Comparison of ENCODE assay signal across 9 mouse cellular contexts in genomic region chr13:59365460-59365859, GRCm38 (mm10).
DNase-seq lines count a peak whose midpoint lies in the region; ATAC-seq lines count a peak whose summit lies in the region.
"Had no signal": no experiment of that assay in that cellular context is flagged by ENCODE, and none has a peak within 500 bp of the region (broad histone marks: within the 10 kb centered on the region; RNA-seq: fewer than 3 reads in every experiment).

No protein-coding gene starts in this region.

- H3K27ac ChIP-seq in kidney, embryonic 14.5 days (ENCODE audit: low read depth, low read length), result no peak overlapping the region
- no peak overlapping the region for H3K27ac ChIP-seq in limb, embryonic 11.5 days (replicated peaks; ENCODE audit: low read depth, low read length)
- H3K27ac ChIP-seq: embryonic facial prominence, embryonic 13.5 days had no signal

- 0 out of 2 replicates have a peak, but pooled peaks have one; percentile 43 for ATAC-seq in kidney, embryonic 14.5 days (ENCODE audit: low FRiP score, low TSS enrichment)
- ATAC-seq in limb, embryonic 11.5 days (ENCODE audit: insufficient number of reproducible peaks, low FRiP score, low TSS enrichment, low read depth), result no peak

- no peaks in the 10 kb centered on the region for H3K36me3 ChIP-seq in kidney, embryonic 14.5 days (ENCODE audit: control insufficient read depth, insufficient read depth, low read length)
- no peaks in the 10 kb centered on the region for H3K36me3 ChIP-seq in limb, embryonic 11.5 days (ENCODE audit: control insufficient read depth, insufficient read depth, low read length)
- H3K36me3 ChIP-seq: embryonic facial prominence, embryonic 13.5 days had no signal

- H3K9me3 ChIP-seq in kidney, embryonic 14.5 days (ENCODE audit: control insufficient read depth, low read length), result no peaks in the 10 kb centered on the region
- no peaks in the 10 kb centered on the region for H3K9me3 ChIP-seq in limb, embryonic 11.5 days (ENCODE audit: control insufficient read depth, low read length)
- H3K9me3 ChIP-seq: embryonic facial prominence, embryonic 13.5 days had no signal

- H3K9ac ChIP-seq in kidney, embryonic 14.5 days (ENCODE audit: low read depth, low read length), result no peak overlapping the region
- no peak overlapping the region for H3K9ac ChIP-seq in limb, embryonic 11.5 days (ENCODE audit: low read length)
- H3K9ac ChIP-seq: embryonic facial prominence, embryonic 13.5 days had no signal

- H3K4me1 ChIP-seq in kidney, embryonic 14.5 days (ENCODE audit: control insufficient read depth, insufficient read depth, low read length), result peaks cover 10% of the 10 kb centered on the region; the same call in 1 of the 2 replicates
- no peaks in the 10 kb centered on the region; the same call in 1 of the 2 replicates for H3K4me1 ChIP-seq in limb, embryonic 11.5 days (ENCODE audit: control insufficient read depth, insufficient read depth, low read length)

- no peaks in the 10 kb centered on the region for H3K27me3 ChIP-seq in kidney, embryonic 14.5 days (ENCODE audit: control insufficient read depth, insufficient read depth, low read length)
- no peaks in the 10 kb centered on the region for H3K27me3 ChIP-seq in limb, embryonic 11.5 days (ENCODE audit: control insufficient read depth, insufficient read depth, low read length)
- H3K27me3 ChIP-seq: embryonic facial prominence, embryonic 13.5 days had no signal

- 51% methylated on average over 5 of the region's 5 CpGs for WGBS in kidney, embryonic 14.5 days
- WGBS in limb, embryonic 11.5 days, result 47% methylated on average over 5 of the region's 5 CpGs

- H3K4me2 ChIP-seq in kidney, embryonic 14.5 days (replicated peaks; ENCODE audit: low read depth, low read length), result no peak overlapping the region
- no peak overlapping the region for H3K4me2 ChIP-seq in limb, embryonic 11.5 days (ENCODE audit: low read depth, severe bottlenecking)
- H3K4me2 ChIP-seq: embryonic facial prominence, embryonic 13.5 days had no signal

- no peak overlapping the region for H3K4me3 ChIP-seq in kidney, embryonic 14.5 days (ENCODE audit: low read length)
- no peak overlapping the region for H3K4me3 ChIP-seq in limb, embryonic 11.5 days (ENCODE audit: low read depth, low read length)
- H3K4me3 ChIP-seq: embryonic facial prominence, embryonic 13.5 days had no signal

- peak; percentile 12 to 70 for DNase-seq in spleen, postnatal 10 days (ENCODE audit: low spot score in 2 of 2)
- DNase-seq in spleen, adult 12 weeks (ENCODE audit: low spot score), result no peak
- peak; percentile 59 for DNase-seq in cerebellum, adult 9-11 months
- DNase-seq in frontal cortex, postnatal 14 days (ENCODE audit: low spot score in 2 of 2), result peak; percentile 64 to 77
- DNase-seq in limb, embryonic 11.5 days (ENCODE audit: low spot score), result peak; percentile 92
- DNase-seq in ovary, adult 18-20 months (ENCODE audit: low spot score), result peak; percentile 25
- DNase-seq in thymus, postnatal 36 days, result peak; percentile 27 to 30
